In genomic region chr13:69196464-69196871, GRCm38 (mm10) we compare ENCODE assay signal across 21 mouse cellular contexts.
DNase-seq lines count a peak whose midpoint lies in the region; ATAC-seq and TF ChIP-seq lines count a peak whose summit lies in the region.
"Had no signal": no experiment of that assay in that cellular context is flagged by ENCODE, and none has a peak within 500 bp of the region (broad histone marks: within the 10 kb centered on the region; RNA-seq: fewer than 3 reads in every experiment).

No protein-coding gene starts in this region.

- no peak for TF ChIP-seq POLR2A in brain, embryonic 14.5 days (IDR thresholded peaks at IDR 0.05; ENCODE audit: borderline replicate concordance, extremely low read depth, insufficient read depth, insufficient read length, poor library complexity, severe bottlenecking)

- H3K4me1 ChIP-seq in hindbrain, embryonic 16.5 days (ENCODE audit: control insufficient read depth, insufficient read depth, low read depth, low read length) = peaks cover 2% of the 10 kb centered on the region; the same call in 1 of the 2 replicates
- no peaks in the 10 kb centered on the region; the same call in 1 of the 2 replicates for H3K4me1 ChIP-seq in hindbrain, embryonic 14.5 days (replicated peaks; ENCODE audit: control insufficient read depth, insufficient read depth, low read length)
- no peaks in the 10 kb centered on the region; the same call in 1 of the 2 replicates for H3K4me1 ChIP-seq in neural tube, embryonic 13.5 days (replicated peaks)
- peaks cover 10% of the 10 kb centered on the region for H3K4me1 ChIP-seq in neural tube, embryonic 15.5 days
- H3K4me1 ChIP-seq: heart, embryonic 15.5 days; kidney, embryonic 15.5 days; megakaryocyte, embryonic 14.5 days had no signal

- no peak overlapping the region for H3K4me2 ChIP-seq in hindbrain, embryonic 16.5 days (ENCODE audit: low read length)
- H3K4me2 ChIP-seq in hindbrain, embryonic 14.5 days (replicated peaks) = no peak overlapping the region
- H3K4me2 ChIP-seq in neural tube, embryonic 13.5 days = no peak overlapping the region
- no peak overlapping the region for H3K4me2 ChIP-seq in neural tube, embryonic 15.5 days
- H3K4me2 ChIP-seq: heart, embryonic 15.5 days; kidney, embryonic 15.5 days; liver, embryonic 11.5 days had no signal

- no peak overlapping the region for H3K4me3 ChIP-seq in hindbrain, embryonic 16.5 days (ENCODE audit: low read length)
- no peak overlapping the region for H3K4me3 ChIP-seq in hindbrain, embryonic 14.5 days (replicated peaks; ENCODE audit: low read length)
- no peak overlapping the region for H3K4me3 ChIP-seq in neural tube, embryonic 13.5 days
- H3K4me3 ChIP-seq in neural tube, embryonic 15.5 days (replicated peaks) = no peak overlapping the region
- H3K4me3 ChIP-seq: heart, embryonic 15.5 days; kidney, embryonic 15.5 days; megakaryocyte, embryonic 14.5 days had no signal

- DNase-seq in hindbrain, embryonic 14.5 days (ENCODE audit: low spot score) = no peak
- peak; percentile 26 for DNase-seq in brain, embryonic 14.5 days (ENCODE audit: low read depth)
- DNase-seq in ovary, adult 18-20 months (ENCODE audit: low spot score) = no peak
- DNase-seq in frontal cortex, adult 2 months (ENCODE audit: extremely low spot score in 1 of 2, low spot score in 1 of 2) = no peak
- DNase-seq: adrenal gland, postnatal 25 days; B cell, adult 2 months; cerebellum, adult 8-10 months; gastrocnemius, postnatal 10 days; heart, postnatal 4 days; lung, adult 18-20 months; lung, postnatal 14 days; right cerebral cortex, postnatal 25 days; thymus, adult 18-20 months had no signal

- no peaks in the 10 kb centered on the region for H3K36me3 ChIP-seq in hindbrain, embryonic 16.5 days (ENCODE audit: control insufficient read depth, insufficient read depth, low read length)
- no peaks in the 10 kb centered on the region for H3K36me3 ChIP-seq in hindbrain, embryonic 14.5 days (replicated peaks; ENCODE audit: control insufficient read depth, insufficient read depth)
- H3K36me3 ChIP-seq in neural tube, embryonic 13.5 days = no peaks in the 10 kb centered on the region
- no peaks in the 10 kb centered on the region for H3K36me3 ChIP-seq in neural tube, embryonic 15.5 days
- H3K36me3 ChIP-seq: heart, embryonic 15.5 days; kidney, embryonic 15.5 days had no signal

- WGBS in hindbrain, embryonic 16.5 days = 5% methylated on average over 4 of the region's 4 CpGs
- 4% methylated on average over 4 of the region's 4 CpGs for WGBS in hindbrain, embryonic 14.5 days
- WGBS in neural tube, embryonic 13.5 days = 4% methylated on average over 4 of the region's 4 CpGs
- 4% methylated on average over 4 of the region's 4 CpGs for WGBS in neural tube, embryonic 15.5 days

- TF ChIP-seq CTCF in brain, embryonic 14.5 days (IDR thresholded peaks at IDR 0.05; ENCODE audit: borderline replicate concordance, extremely low read depth, insufficient read depth, insufficient read length) = no peak

- H3K9ac ChIP-seq in hindbrain, embryonic 16.5 days (ENCODE audit: low read depth, low read length) = no peak overlapping the region
- no peak overlapping the region for H3K9ac ChIP-seq in hindbrain, embryonic 14.5 days
- no peak overlapping the region for H3K9ac ChIP-seq in neural tube, embryonic 13.5 days
- H3K9ac ChIP-seq in neural tube, embryonic 15.5 days (replicated peaks) = no peak overlapping the region
- H3K9ac ChIP-seq: heart, embryonic 15.5 days; kidney, embryonic 15.5 days had no signal

- no peaks in the 10 kb centered on the region for H3K9me3 ChIP-seq in hindbrain, embryonic 16.5 days (ENCODE audit: control insufficient read depth, low read length)
- H3K9me3 ChIP-seq in hindbrain, embryonic 14.5 days (ENCODE audit: control insufficient read depth, low read length) = no peaks in the 10 kb centered on the region
- H3K9me3 ChIP-seq in neural tube, embryonic 13.5 days = no peaks in the 10 kb centered on the region
- no peaks in the 10 kb centered on the region for H3K9me3 ChIP-seq in neural tube, embryonic 15.5 days (replicated peaks)
- H3K9me3 ChIP-seq: heart, embryonic 15.5 days; kidney, embryonic 15.5 days had no signal

- H3K27ac ChIP-seq in hindbrain, embryonic 16.5 days (ENCODE audit: low read depth, low read length) = no peak overlapping the region
- no peak overlapping the region for H3K27ac ChIP-seq in hindbrain, embryonic 14.5 days
- no peak overlapping the region for H3K27ac ChIP-seq in neural tube, embryonic 13.5 days (replicated peaks)
- H3K27ac ChIP-seq in neural tube, embryonic 15.5 days (replicated peaks) = no peak overlapping the region
- H3K27ac ChIP-seq: heart, embryonic 15.5 days; kidney, embryonic 15.5 days had no signal

- peak; percentile 67; the same call in 1 of the 2 replicates for ATAC-seq in hindbrain, embryonic 16.5 days
- ATAC-seq in hindbrain, embryonic 14.5 days (ENCODE audit: low FRiP score) = no peak; the same call in 1 of the 2 replicates
- ATAC-seq in neural tube, embryonic 13.5 days (ENCODE audit: low read depth) = peak; percentile 56; the same call in 1 of the 2 replicates
- ATAC-seq in neural tube, embryonic 15.5 days (ENCODE audit: low FRiP score) = no peak; the same call in 1 of the 2 replicates
- ATAC-seq: Patski had no signal

- H3K27me3 ChIP-seq in hindbrain, embryonic 16.5 days (replicated peaks; ENCODE audit: control insufficient read depth, insufficient read depth, low read length) = no peaks in the 10 kb centered on the region
- no peaks in the 10 kb centered on the region for H3K27me3 ChIP-seq in hindbrain, embryonic 14.5 days (ENCODE audit: control insufficient read depth, insufficient read depth, low read length)
- H3K27me3 ChIP-seq in neural tube, embryonic 13.5 days = no peaks in the 10 kb centered on the region
- no peaks in the 10 kb centered on the region for H3K27me3 ChIP-seq in neural tube, embryonic 15.5 days (replicated peaks)
- H3K27me3 ChIP-seq: heart, embryonic 15.5 days; kidney, embryonic 15.5 days; megakaryocyte, embryonic 14.5 days; Patski had no signal

Comparison
In these comparisons a context has a peak if more than half of its experiments do, and no peak if none do; other contexts are left out.
1. ATAC-seq: peak in hindbrain, embryonic 16.5 days (single experiment) and neural tube, embryonic 13.5 days (single experiment); none in hindbrain, embryonic 14.5 days (single experiment) and neural tube, embryonic 15.5 days (single experiment).